28 mouse cellular contexts compared by ENCODE assay signal in genomic region chr5:34283355-34283754, GRCm38 (mm10). TPM values are rescaled to one million over a fixed set of nuclear protein-coding genes. Genes with fewer than 3 reads are reported as not detected.
A peak's percentile ranks its signal among the peaks of the same experiment; 100 is the strongest.
DNase-seq lines count a peak whose midpoint lies in the region; ATAC-seq lines count a peak whose summit lies in the region.
"Had no signal": no experiment of that assay in that cellular context is flagged by ENCODE, and none has a peak within 500 bp of the region (broad histone marks: within the 10 kb centered on the region; RNA-seq: fewer than 3 reads in every experiment).

No protein-coding gene starts in this region.

- peaks cover 58% of the 10 kb centered on the region for H3K27me3 ChIP-seq in megakaryocyte, embryonic 14.5 days (replicated peaks)
- H3K27me3 ChIP-seq: CH12.LX had no signal

- peak; percentile 55 for DNase-seq in cerebellum, adult 11-12 months
- DNase-seq in cerebellum, adult 8-10 months, result no peak
- DNase-seq in cerebellum, adult 9-11 months, result peak; percentile 62
- no peak for DNase-seq in cerebellum, postnatal 10 days
- DNase-seq: adrenal gland, adult 2 months; adrenal gland, postnatal 14 days; B cell, adult 2 months; embryo, embryonic 11 days; gastrocnemius, postnatal 25 days; heart, adult 18-20 months; heart, postnatal 10 days; heart, postnatal 36 days; kidney, adult 2 months had no signal

- no peaks in the 10 kb centered on the region for H3K36me3 ChIP-seq in megakaryocyte, embryonic 14.5 days (replicated peaks; ENCODE audit: low read length)
- H3K36me3 ChIP-seq: embryonic facial prominence, embryonic 10.5 days; embryonic facial prominence, embryonic 13.5 days; forebrain, embryonic 12.5 days; forebrain, embryonic 15.5 days; heart, embryonic 12.5 days; heart, embryonic 15.5 days; hindbrain, embryonic 15.5 days had no signal

- H3K4me1 ChIP-seq in megakaryocyte, embryonic 14.5 days, result peaks cover 81% of the 10 kb centered on the region

- H3K4me3 ChIP-seq in megakaryocyte, embryonic 14.5 days (replicated peaks), result peak overlapping the region; percentile 54
- H3K4me3 ChIP-seq: embryonic facial prominence, embryonic 10.5 days; embryonic facial prominence, embryonic 13.5 days; erythroblast, embryonic 14.5 days; forebrain, embryonic 12.5 days; forebrain, embryonic 15.5 days; heart, embryonic 12.5 days; heart, embryonic 15.5 days; hindbrain, embryonic 15.5 days had no signal

- ATAC-seq in megakaryocyte, adult 5-6 weeks (ENCODE audit: poor library complexity, severe bottlenecking), result no peak
- ATAC-seq: forebrain, embryonic 15.5 days; intestine, postnatal 0 days had no signal

- H3K9me3 ChIP-seq in megakaryocyte, embryonic 14.5 days, result no peaks in the 10 kb centered on the region
- H3K9me3 ChIP-seq: embryonic facial prominence, embryonic 10.5 days; embryonic facial prominence, embryonic 13.5 days; forebrain, embryonic 12.5 days; forebrain, embryonic 15.5 days; heart, embryonic 12.5 days; heart, embryonic 15.5 days; hindbrain, embryonic 15.5 days had no signal

RNA-seq across cellular contexts. Expression of gene Zfyve28, which starts 4.9 kb away (rescaled TPM):
- 0.37 and 4.0 TPM in 2 replicates for polyA plus RNA-seq in megakaryocyte, embryonic 14.5 days (2012; ENCODE audit: insufficient read depth, low replicate concordance)
- total RNA-seq in megakaryocyte, adult 5-6 weeks (2015), result 2.3 and 3.8 TPM in 2 replicates
- total RNA-seq in megakaryocyte, adult 5-6 weeks (2017), result 4.8 and 5.5 TPM in 2 replicates
- polyA plus RNA-seq: erythroblast, embryonic 14.5 days had no signal

RNA-seq across cellular contexts. Expression of gene Cfap99, which starts 5.0 kb away (rescaled TPM):
- 0.15 TPM in 1 of 2 replicates, not detected in the other for polyA plus RNA-seq in megakaryocyte, embryonic 14.5 days (2012; ENCODE audit: insufficient read depth, low replicate concordance)
- 0.56 and 0.57 TPM in 2 replicates for total RNA-seq in megakaryocyte, adult 5-6 weeks (2015)
- 1.2 and 1.9 TPM in 2 replicates for total RNA-seq in megakaryocyte, adult 5-6 weeks (2017)
- total RNA-seq: adrenal gland, adult 2 months; adrenal gland, postnatal 14 days; CH12.LX; gastrocnemius, adult 8-10 months; gastrocnemius, postnatal 25 days; heart, adult 18-20 months; heart, postnatal 10 days; heart, postnatal 36 days; MEL had no signal
- polyA plus RNA-seq: adrenal gland, adult 2 months; embryonic facial prominence, embryonic 10.5 days; embryonic facial prominence, embryonic 13.5 days; erythroblast, embryonic 14.5 days; forebrain, embryonic 12.5 days; forebrain, embryonic 15.5 days; hindbrain, embryonic 15.5 days; intestine, embryonic 14.5 days; intestine, postnatal 0 days had no signal

RNA-seq across cellular contexts. Expression of gene Rnf4, which starts 52.7 kb away (rescaled TPM):
- polyA plus RNA-seq in megakaryocyte, embryonic 14.5 days (2012; ENCODE audit: insufficient read depth, low replicate concordance), result 6.2 and 26.8 TPM in 2 replicates
- 75.7 and 86.1 TPM in 2 replicates for total RNA-seq in megakaryocyte, adult 5-6 weeks (2015)
- total RNA-seq in megakaryocyte, adult 5-6 weeks (2017), result 79.6 and 82.8 TPM in 2 replicates

Comparison
In these comparisons a context has a peak if more than half of its experiments do, and no peak if none do; other contexts are left out.
1. DNase-seq: peak in cerebellum, adult 11-12 months (single experiment) and cerebellum, adult 9-11 months (single experiment); none in cerebellum, adult 8-10 months (single experiment) and cerebellum, postnatal 10 days (0 of 2).